Mouse (Mus musculus) liver, embryonic 14.5 days (tissue): ENCODE measurements around the gene Tom1l2. TPM values are rescaled to one million over a fixed set of nuclear protein-coding genes. Genes with fewer than 3 reads are reported as not detected.

ENCODE experiments used
- ATAC-seq: fragments of 200-750 bp; cut with Nextera tagmentation; 2 replicates; pipeline ENCODE4 v1.8.0; 2017; ENCODE audit warnings: moderate number of reproducible peaks, mild to moderate bottlenecking, moderate library complexity; ENCODE audit not compliant: insufficient read depth
- DNase-seq, 3 experiments: peaks; one replicate each; pipeline ENCODE4 v3.0.0-alpha.2; 2012 to 2013; ENCODE audit warnings: low read depth in 3 of 3, low spot score in 3 of 3
- H3K27ac ChIP-seq: fragments of 300-500 bp; sonication (generic); 2 replicates; pipeline ENCODE4 v1.5.1; 2014; ENCODE audit warnings: moderate library complexity, mild to moderate bottlenecking, control low read depth, inconsistent platforms
- H3K27me3 ChIP-seq: fragments of 300-500 bp; sonication (generic); 2 replicates; pipeline ENCODE4 v1.6.1; 2014; ENCODE audit warnings: mild to moderate bottlenecking, low read length, moderate library complexity; ENCODE audit not compliant: control insufficient read depth, insufficient read depth
- H3K36me3 ChIP-seq: fragments of 300-500 bp; sonication (generic); replicated peaks from 2 replicates; pipeline ENCODE4 v1.6.1; 2014; ENCODE audit warnings: low read depth; ENCODE audit not compliant: control insufficient read depth, insufficient read depth
- H3K4me1 ChIP-seq, 2 experiments: fragments of 200-500 bp in 1 of 2; fragments of 300-500 bp in 1 of 2; sonication (generic) in 1 of 2; replicated peaks; 2 replicates each; pipeline ENCODE4 v1.6.1; 2012 to 2014; ENCODE audit warnings: antibody characterized with exemption in 1 of 2, inconsistent platforms in 1 of 2, low read length in 1 of 2; ENCODE audit not compliant: control insufficient read depth in 2 of 2, insufficient read depth in 2 of 2
- H3K4me2 ChIP-seq: fragments of 300-500 bp; sonication (generic); 2 replicates; pipeline ENCODE4 v1.6.1; 2014; ENCODE audit warnings: low read depth, mild to moderate bottlenecking, control low read depth, moderate library complexity
- H3K4me3 ChIP-seq, 2 experiments: fragments of 200-500 bp in 1 of 2; fragments of 300-500 bp in 1 of 2; sonication (generic) in 1 of 2; 2 replicates each; pipeline ENCODE4 v1.5.1; 2012 to 2014; ENCODE audit warnings: low read depth in 2 of 2, low read length in 2 of 2, mild to moderate bottlenecking in 2 of 2, control low read depth in 1 of 2, inconsistent platforms in 1 of 2, moderate library complexity in 1 of 2; ENCODE audit not compliant: insufficient read depth in 1 of 2
- H3K9ac ChIP-seq: fragments of 300-500 bp; sonication (generic); replicated peaks from 2 replicates; pipeline ENCODE4 v1.6.1; 2014; ENCODE audit warnings: mild to moderate bottlenecking, control low read depth, moderate library complexity
- H3K9me3 ChIP-seq: fragments of 300-500 bp; sonication (generic); 2 replicates; pipeline ENCODE4 v1.6.1; 2016; ENCODE audit warnings: low read length, mixed read lengths; ENCODE audit not compliant: control insufficient read depth
- CTCF ChIP-seq: IDR thresholded peaks from 2 replicates; pipeline ENCODE4 v1.5.1; 2016; ENCODE audit warnings: antibody characterized with exemption, low read depth, control low read depth
- EP300 ChIP-seq: IDR thresholded peaks from 2 replicates; pipeline ENCODE4 v1.6.1; 2016; ENCODE audit warnings: antibody characterized with exemption, low read depth
- WGBS: fragments of 180-500 bp; shearing (Covaris S2); extraction: QIAGEN DNeasy Blood & Tissue Kit; methylation state at CpG from one replicate; pipeline ENCODE4 v1.1.7; 2014; ENCODE audit not compliant: insufficient replicate concordance; 5-methylcytosine and 5-hydroxymethylcytosine counted together
- polyA plus RNA-seq, 2 experiments: library from polyadenylated mRNA; depleted of rRNA in 1 of 2; stranded (reverse) in 1 of 2; unstranded in 1 of 2; fragments of >200 nt; fragmentation: Nextera tagmentation in 1 of 2; extraction: Ambion mirVana in 1 of 2; gene quantifications; 2 replicates each; pipeline versions ENCODE4 v1.2.1 to v1.2.3; 2012 to 2014

Tom1l2 gene
- polyA plus RNA-seq, 2 experiments, result 2.4 to 4.9 TPM

- 62% methylated on average over 2 of the region's 2 CpGs for WGBS
- no peak overlapping the region for H3K4me3 ChIP-seq
- no peak overlapping the region for H3K27ac ChIP-seq
- peaks cover 10 to 15% of the 10 kb centered on the region in 2 experiments for H3K4me1 ChIP-seq
- H3K27me3 ChIP-seq, result no peaks in the 10 kb centered on the region
- no peaks in the 10 kb centered on the region; the same call in 1 of the 2 replicates for H3K9me3 ChIP-seq
- H3K4me2 ChIP-seq, result no peak overlapping the region
- H3K36me3 ChIP-seq, result no peaks in the 10 kb centered on the region
- TF ChIP-seq EP300 (no peak), CTCF (no peak)
- no peak overlapping the region for H3K9ac ChIP-seq
- DNase-seq (no peak), ATAC-seq (no peak)
Observed at GRCm38 (mm10) chr11:60303497-60303896, 49.2 kb downstream of the Tom1l2 start.

DNA sequence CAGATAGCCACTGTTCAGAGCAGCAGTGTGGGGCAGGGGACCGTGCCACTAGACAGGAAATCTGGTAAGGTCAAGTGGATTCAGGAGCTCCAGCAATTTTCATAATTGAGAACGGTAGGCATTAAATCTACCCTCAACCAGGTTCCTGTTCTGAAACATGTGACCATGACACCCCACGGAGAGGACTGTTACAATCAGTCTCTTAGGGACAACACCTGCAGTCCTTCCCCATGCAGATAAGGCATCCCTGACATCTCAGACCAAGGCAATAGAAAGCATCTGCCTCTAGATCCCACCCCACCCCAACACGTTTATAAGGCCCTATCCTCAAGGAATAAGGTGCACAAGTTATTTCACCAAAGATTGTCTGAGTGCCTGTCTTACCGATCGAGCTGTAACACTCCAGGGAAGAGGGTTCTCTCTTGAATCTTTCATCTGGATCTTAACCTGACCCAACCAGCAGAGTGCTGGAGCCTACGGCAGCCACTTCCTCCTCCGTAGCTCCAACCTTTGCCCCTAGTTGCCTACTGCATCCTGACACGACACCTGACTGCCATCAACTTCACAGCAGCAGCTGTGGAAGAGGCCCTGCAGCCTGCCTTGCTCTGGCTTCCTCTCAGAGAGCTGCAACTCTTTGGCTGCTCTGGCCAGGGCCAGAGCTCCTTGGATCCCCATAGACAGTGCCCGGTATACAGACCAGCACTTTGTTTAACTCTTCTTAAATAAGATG lies 50.2 kb downstream of the Tom1l2 start:
- Histone ChIP-seq H3K9me3 (no peaks in the 10 kb centered on the region; the same call in 1 of the 2 replicates), H3K27ac (no peak overlapping the region; the same call in 1 of the 2 replicates), H3K27me3 (no peaks in the 10 kb centered on the region), H3K4me3 (no peak overlapping the region), H3K36me3 (no peaks in the 10 kb centered on the region), H3K9ac (peak overlapping the region; percentile 29; the same call in 1 of the 2 replicates), H3K4me1 (peaks cover 10 to 13% of the 10 kb centered on the region in 2 experiments), H3K4me2 (no peak overlapping the region)
- ATAC-seq (peak; percentile 75), DNase-seq (peak in 1 of 3 experiments; percentile 38)
- TF ChIP-seq CTCF, result no peak
- peak; percentile 64 for TF ChIP-seq EP300
- 34% methylated on average over 10 of the region's 10 CpGs for WGBS

DNA sequence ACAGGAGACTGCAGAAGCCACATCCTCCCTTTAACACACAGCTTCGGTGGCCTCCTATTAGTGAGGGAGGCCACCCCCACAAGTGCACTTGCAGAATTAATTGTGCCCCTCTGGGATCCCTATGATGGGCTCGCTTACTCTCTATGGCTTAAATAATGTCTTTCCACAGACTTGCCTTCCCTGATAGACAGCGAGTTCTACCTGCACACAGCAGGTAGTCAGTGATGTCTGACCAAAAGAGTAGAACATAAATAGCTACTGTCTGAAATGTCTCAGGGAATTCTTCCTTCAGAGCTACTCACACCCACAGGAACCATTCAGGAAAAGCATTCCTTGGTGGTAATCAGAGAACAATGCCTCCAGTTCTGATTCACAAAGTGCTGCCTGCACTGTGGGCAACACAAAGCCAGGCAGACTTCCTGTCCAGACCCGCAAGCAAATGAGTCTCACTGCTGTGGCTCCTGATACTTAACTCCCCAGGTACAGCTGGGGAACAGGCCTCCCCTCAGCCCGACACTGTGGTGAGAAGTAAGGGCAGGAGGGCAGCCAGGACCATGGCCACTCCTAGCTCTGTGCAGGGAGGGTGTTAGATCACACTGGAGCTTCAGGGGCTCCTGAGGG lies 51.0 kb downstream of the Tom1l2 start:
- H3K9ac ChIP-seq, result no peak overlapping the region; the same call in 1 of the 2 replicates

GRCm38 (mm10) chr11:60300318-60300717 lies 52.4 kb downstream of the Tom1l2 start:
- TF ChIP-seq EP300 (no peak), CTCF (no peak)
- no peak for ATAC-seq
- H3K27me3 ChIP-seq, result no peaks in the 10 kb centered on the region
- no peak overlapping the region for H3K4me2 ChIP-seq
- 76% methylated on average over 3 of the region's 3 CpGs for WGBS
- no peaks in the 10 kb centered on the region for H3K9me3 ChIP-seq
- H3K27ac ChIP-seq, result no peak overlapping the region
- H3K4me1 ChIP-seq, result peaks cover 18 to 25% of the 10 kb centered on the region in 2 experiments
- H3K9ac ChIP-seq, result no peak overlapping the region
- no peak for DNase-seq
- no peak overlapping the region for H3K4me3 ChIP-seq
- no peaks in the 10 kb centered on the region for H3K36me3 ChIP-seq

More for the DNA sequence above, 51.0 kb downstream of the Tom1l2 start:
- H3K4me2 ChIP-seq, result no peak overlapping the region
- ATAC-seq, result peak; percentile 35; the same call in 1 of the 2 replicates
- no peak for DNase-seq
- H3K4me1 ChIP-seq, result peaks cover 10 to 13% of the 10 kb centered on the region in 2 experiments
- 35% methylated on average over 5 of the region's 5 CpGs for WGBS
- no peak overlapping the region for H3K4me3 ChIP-seq
- H3K36me3 ChIP-seq, result no peaks in the 10 kb centered on the region
- TF ChIP-seq EP300, result no peak
- no peak for TF ChIP-seq CTCF
- H3K27me3 ChIP-seq, result no peaks in the 10 kb centered on the region
- H3K27ac ChIP-seq, result no peak overlapping the region
- no peaks in the 10 kb centered on the region for H3K9me3 ChIP-seq

DNA sequence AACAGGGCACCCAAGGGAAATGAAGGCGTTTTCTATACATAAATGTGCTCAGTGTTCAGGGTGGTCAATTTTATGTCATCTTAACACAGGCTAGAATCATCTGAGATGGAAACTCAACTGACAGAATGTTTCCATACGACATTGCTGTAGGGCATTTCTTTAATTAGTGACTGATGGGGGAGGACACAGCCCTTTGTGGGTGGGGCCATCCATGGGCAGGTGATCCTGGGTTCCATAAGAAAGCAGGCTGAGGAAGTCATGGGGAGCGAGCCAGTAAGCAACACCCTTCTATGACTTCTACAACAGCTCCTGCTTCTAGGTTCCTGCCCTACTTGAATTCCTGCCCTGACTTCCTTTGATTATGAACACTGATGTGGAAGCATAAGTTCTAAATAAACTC lies 54.9 kb downstream of the Tom1l2 start:
- TF ChIP-seq CTCF (no peak), EP300 (no peak)
- ATAC-seq (no peak), DNase-seq (no peak)
- Histone ChIP-seq H3K9me3 (no peaks in the 10 kb centered on the region), H3K4me2 (no peak overlapping the region), H3K4me3 (no peak overlapping the region), H3K4me1 (peaks cover 29 to 46% of the 10 kb centered on the region in 2 experiments), H3K27me3 (no peaks in the 10 kb centered on the region), H3K36me3 (no peaks in the 10 kb centered on the region), H3K27ac (no peak overlapping the region), H3K9ac (no peak overlapping the region)
- WGBS, result 64% methylated on average over 3 of the region's 3 CpGs
